Mouse (Mus musculus) c-Kit-negative CD71-positive TER-119-positive erythroid progenitor cells, embryonic 14.5 days (primary cell): ENCODE measurements around the gene Dusp1.
A peak's percentile ranks its signal among the peaks of the same experiment; 100 is the strongest.

Experiments used
- DNase-seq: peaks from one replicate; pipeline ENCODE4 v3.0.0-alpha.2; 2013; ENCODE audit warnings: low read depth, low spot score

Gene Dusp1

DNA sequence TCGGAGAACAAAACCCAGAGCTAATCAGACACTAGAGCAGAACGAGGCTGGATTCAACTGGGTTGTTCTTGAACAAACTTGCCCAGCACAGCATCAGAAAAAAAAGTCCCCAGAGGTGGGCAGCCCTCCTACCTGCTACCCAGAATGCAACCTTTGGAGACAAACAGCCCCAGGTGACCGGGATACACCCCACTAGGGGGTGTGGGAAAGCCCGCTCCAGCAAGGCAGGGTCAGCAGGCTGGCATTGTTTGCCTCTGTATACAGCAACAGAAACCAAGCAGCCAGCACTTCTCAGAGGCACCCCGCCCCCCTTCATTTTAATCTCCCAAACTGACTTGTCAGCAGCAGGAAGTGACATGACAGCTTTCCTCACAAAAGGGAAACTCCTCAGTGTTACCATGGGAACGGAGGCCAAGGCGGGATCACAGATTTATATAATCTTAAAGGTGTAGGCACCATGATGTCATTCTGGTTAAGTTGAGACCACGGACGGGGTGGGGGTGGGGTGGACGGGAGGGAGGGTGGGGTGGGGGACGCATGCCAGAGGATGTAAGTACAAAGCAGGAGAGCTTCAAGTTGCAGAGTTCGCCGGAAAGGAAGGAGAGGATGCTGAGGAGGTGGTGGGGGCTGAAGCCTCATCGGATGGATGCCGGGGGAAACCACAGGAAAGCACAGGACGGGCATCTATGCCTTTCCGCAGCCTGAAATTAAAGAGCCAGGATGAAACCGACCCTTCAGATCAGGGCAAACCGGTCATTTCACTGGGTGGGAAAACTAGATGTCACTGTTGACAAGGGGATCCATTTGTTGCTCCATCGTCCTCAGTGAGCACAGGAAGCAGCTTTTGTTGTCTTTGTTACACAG is 58.9 kb downstream of the Dusp1 start:
- no peak for DNase-seq

DNA sequence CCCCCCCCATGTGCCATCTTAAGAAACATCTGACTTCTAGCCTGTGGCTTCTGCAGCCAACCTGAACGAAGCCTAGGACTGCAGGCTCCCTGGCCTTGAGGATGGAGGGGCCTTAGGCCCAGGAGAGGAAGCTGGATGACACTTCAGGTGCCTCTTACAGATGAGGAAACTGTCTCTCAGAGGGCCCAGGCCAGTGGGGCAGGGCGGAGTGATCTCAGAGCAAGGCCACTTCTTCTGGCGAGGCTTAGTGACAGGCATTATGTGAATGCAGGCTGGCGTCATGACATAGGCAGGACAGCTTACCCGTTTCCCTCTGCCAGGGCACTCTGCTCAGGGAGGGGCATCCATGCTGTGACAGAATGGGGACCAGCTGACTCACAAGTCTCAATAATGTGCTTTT is 60.1 kb downstream of the Dusp1 start:
- no peak for DNase-seq

DNA sequence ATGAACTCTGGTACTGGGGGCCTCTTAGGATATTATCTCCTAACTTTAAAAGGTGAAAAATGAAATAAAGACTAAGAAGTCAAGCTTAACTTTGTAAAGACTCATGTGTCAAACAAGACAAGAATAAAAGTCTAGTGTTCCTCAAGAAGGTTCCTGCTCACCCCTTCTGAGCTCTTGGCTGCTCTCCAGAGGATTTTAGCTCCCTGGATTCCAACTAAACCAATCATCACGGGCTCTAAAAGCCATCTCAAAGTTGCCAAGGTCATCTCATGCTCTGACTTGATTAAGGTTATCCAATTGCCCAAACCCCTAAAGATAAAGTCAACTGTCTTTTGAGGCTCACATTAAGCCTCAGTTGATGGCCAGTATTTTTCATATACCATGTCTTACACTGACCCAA is 63.3 kb downstream of the Dusp1 start:
- no peak for DNase-seq

DNA sequence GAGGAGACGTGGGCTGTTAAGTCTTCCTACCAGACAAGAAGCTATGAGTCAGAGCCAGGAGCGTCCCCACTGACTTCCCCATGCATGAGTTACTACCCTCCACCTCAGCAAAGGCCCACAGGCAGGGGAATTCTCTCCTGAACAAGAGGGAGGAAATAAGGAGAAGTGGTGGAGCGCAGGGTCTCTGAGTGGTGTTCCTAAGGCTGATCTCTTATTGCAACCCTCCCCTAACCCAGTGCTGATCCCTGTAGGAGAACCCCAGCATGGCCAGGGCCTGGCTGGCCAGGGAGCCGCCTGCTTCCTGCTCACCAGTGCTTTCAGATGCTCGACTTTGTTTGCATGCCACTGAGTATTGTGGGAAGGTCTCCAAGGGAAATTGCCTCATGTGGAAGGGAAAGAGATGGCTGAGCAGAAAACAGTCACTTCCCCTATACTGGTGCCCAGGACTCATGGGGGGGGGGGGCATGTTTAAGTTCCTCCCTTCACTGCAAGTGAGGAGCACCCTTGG is 64.5 kb downstream of the Dusp1 start:
- DNase-seq, result no peak

DNA sequence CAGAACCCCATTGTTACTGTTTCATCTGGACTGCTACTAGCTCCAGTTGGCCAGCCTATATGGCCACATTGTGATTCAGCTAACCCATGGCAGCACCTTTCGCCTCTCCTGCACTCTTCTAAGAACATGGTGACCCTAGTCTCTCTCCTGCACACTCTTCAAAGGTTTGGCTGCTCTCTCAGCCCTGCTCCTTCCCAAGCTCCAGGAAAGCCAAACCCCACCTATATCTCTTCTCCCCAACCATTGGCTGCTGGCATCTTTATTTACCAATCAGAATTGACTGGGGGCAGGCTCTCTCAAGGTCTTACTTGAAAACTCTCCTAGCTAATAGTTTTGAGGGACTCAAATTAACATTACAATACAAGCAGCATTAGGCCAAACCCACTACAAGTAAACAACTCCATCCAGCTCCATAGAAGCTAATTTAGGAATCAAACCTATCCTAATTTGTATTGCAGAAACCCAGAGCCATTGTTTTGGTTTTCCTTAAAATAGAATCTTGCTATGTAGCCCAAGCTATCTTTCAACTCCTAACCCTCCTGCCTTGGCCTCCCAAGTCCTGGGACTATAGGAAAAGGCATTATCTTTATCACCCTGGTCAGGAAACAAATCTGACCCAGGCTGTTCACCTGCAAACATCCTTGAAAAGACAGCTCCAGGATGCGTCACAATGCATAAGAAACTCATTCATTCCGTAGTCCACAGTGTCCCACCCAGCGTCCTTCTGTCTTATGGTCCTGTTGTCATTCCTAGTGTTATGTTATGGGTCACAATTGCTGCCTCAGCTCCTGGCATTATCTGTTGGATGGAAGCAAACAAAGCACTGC is 67.1 kb downstream of the Dusp1 start:
- DNase-seq, result no peak

DNA sequence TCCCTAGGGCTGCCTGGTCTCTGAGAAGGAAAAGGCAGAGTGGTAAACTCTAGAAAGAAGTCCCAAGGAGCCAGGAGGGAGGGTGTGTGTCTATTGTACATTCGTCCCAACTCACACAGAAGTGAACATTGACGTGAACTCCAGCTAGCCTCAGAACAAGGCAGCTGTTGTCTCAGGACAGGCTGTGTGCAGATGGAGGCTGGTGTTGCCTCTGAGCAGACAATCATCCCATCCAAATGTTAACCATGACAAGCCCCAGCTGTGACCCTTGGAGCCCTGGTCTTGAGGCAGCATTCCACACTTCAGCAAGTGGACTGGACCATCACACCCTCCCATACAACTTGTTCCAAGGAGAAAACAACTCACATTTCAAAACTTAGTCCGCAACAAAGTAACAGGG is 69.7 kb downstream of the Dusp1 start:
- DNase-seq, result no peak

DNA sequence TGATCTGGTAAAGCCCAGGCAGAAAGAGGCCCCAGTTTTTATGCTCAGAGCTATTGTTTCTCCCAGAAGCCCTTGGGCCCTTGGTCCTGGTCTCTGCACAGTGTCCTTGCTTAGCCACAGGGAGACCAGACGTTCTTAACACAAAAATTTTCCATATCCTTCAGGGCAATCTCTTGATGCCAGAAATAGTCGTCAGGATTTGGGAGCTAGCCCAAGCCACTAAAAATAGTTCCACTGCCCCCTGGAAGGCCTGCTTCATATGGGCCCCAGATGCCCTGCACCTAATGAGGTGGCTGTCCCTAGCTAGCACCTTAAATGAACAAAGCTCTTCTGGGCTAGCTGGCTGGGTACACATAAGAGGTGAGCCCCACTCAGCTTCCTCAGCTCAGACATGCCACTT is 71.0 kb downstream of the Dusp1 start:
- no peak for DNase-seq

DNA sequence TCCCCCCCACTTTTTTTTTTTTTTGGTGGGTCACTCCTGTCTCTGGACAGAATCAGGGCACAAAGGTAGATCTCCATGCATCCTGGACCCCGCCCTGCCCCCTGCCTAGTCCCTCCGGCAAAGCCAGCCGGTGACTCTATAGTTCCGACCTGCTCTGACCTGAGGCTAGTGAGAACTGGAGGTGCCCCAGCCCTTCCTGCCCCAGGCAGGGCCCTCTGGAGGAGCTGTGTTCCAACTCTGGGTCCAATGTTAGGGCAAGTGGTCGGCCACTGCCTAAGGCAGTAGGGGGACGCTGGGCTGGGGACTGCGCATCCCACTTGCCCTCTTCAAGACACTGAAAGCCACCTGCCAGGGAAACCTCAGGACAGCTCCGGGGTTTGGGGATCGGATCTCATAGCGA is 71.9 kb downstream of the Dusp1 start:
- DNase-seq, result no peak

DNA sequence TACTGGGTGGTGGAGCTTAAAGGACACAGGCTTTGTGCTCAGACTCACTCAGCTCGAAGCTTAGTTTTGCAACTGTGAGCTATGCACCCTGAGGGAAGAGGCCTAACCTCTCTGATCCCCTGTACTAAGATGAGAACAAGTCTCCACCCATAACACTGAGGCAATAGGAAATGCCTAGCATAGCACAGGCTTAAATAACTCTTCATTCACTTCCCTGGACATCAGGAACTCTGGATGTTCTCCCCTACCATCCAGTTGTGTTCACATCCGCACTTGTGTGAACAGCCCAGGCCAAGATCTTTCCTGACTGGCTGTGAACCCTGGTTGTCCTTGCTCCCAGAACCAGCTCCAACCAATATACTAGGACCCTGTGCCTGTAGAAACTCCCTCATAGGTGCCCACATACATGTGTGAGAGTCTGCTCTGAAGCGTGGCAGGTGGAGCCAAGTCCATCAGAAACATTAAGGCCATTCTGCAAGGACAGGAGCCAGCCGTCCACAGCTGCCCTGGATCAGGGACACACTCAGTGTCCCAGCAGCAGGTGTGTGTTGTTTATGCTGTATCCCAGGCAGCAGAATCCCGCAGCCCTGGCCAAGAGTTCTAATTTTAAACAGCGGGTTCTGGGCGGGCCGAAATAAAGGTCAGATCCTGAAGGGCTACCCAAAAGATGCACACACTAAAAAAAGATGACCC is 73.1 kb downstream of the Dusp1 start:
- DNase-seq, result no peak

DNA sequence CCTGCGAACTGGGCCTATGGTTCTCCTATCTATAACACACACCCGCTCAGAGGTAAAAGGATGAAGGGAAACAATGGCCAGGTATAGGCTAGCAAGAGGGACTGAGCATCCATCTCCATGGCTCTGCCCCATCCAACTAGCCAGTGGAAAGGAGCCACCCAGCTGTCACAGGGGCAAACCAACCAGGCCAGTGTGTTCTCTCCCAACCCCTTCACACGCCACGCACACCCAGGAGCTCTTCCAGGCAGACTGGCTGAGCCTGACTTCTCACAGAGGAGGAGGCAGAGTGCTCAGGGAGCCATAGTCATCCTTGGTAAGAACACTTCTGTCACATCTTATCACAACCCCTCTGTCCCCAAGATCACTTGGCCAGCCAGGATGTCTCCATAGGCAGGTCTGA is 74.0 kb downstream of the Dusp1 start:
- DNase-seq, result no peak

DNA sequence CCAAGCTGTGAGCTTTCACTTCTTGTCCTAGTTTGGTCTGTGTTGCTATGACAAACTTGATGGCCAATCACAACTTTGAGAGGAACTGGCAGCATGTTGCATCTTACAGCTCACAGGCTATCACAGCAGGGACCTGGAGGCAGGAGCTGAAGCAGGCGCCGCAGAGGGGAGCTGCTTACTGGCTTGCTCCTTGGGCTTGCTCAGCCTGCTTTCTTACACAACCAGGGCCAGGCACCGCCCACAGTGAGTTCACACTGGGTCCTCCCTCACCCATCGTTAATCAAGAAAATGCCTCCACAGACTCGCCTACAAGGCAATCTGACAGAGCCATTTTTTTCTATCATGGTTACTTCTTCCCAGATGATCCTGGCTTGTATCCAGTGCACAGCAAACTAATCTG is 74.7 kb downstream of the Dusp1 start:
- DNase-seq, result no peak

DNA sequence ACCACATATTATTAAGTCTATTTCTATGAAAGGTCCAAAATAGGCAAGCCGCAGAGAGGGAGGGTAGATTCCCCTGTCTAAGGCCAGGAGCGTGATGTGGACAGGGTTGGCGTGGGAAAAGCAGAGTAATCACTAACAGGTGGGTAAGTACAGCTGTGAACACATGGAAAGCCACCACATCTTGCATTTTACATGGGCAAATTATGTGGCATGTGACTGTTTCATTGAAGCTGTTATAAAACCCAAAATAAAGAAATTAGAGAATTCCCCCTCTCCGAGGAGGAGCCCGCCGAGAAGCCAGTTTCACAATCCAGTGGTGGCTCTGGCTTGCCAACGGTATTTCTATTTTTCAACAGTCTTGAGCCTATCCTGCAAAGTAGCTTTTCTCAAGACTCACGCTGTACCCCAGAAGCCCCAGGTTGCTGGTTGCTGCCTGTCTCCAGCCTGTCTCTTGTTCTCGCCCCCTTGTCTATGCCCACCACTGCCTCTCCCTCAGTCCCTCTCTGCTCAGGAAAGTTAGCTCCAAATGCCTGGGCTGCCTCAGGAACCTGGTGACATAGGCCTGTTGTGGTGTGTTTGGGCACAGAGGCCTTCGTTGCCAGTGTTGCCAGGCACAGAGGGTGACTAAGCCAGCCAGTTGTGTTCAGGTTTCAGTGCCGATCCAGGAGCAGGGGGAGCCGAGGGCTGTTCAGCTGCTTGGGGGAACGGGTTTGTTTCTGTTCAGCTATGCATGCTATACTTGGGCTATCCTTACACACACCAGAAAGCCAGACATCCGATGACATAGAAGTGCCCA is 77.1 kb downstream of the Dusp1 start:
- no peak for DNase-seq

DNA sequence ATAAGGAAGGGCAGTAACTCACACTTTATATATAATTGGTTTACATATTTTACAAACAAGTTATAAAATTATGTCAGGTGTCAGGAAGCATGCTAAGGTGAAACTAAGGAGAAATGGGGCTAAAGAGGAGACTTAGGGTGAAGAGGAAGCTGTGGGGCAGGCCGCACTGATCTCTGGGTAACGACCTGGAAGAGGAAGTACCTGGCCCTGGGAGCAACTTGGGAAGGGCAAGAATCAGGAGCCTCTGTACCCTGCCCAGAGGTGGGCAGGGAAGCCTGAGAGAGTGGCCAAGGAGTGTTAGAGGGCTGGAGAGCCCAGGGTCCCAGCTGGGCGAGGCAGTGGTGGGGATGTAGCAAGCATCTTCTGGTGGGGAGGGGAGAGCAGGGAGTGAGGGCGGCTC is 81.0 kb downstream of the Dusp1 start:
- DNase-seq, result no peak

DNA sequence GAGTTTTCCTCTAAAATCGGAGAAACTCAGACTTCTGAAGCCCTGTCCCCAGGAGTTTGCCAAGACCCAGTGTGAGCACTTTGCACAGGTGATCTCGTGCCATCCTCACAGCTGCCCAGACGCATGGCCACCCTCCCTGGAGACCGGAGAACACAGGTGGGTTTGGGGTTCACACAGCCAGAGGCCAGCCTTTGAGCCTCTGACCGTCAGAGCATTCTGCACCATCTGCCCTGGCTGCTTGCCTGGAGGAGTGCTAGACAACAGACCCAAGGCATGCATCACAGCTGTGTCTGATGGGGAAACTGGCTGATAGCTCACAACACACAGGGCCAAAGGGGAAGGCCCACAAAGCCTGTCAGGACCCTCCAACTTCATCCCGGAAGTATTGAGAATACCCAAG is 82.3 kb downstream of the Dusp1 start:
- DNase-seq, result no peak

DNA sequence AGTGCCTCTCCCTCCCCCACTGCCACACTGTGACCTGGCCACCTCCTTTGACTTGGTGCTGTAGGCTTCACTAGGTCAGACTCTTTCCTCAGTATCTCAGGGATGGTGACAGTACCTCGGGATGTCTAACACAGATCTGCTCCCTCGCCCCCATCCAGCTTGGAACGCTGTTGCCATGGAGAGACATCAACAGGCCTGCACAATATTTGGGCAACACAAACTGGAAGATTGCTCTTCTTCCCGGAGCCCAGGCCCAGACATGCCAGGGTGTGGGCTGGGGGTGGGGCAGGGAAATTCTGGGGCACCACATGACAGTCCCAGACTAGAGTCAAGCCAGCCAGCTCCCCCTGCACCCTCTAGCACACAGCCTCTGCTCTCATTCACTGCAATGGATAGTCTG is 83.3 kb downstream of the Dusp1 start:
- no peak for DNase-seq

DNA sequence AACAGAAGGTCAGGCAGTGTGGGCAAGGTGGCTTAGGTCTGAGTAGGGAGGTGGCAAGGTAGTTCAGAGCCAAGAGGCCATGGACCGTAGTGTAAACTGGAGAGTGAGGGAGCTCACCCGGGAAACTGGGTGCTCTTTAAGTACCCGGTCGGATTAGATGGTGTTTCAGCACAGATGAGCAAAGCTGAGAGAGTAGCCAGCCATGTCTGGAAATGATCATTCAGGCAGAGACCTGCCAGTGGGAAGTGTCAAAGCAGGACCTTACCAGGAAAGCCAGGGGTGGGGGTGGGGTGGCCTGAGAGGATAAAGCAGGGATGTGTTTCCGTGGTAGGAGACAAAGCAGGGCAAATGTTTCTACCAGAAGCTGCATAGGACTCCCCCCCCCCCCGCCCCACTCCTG is 85.1 kb downstream of the Dusp1 start:
- DNase-seq, result no peak

DNA sequence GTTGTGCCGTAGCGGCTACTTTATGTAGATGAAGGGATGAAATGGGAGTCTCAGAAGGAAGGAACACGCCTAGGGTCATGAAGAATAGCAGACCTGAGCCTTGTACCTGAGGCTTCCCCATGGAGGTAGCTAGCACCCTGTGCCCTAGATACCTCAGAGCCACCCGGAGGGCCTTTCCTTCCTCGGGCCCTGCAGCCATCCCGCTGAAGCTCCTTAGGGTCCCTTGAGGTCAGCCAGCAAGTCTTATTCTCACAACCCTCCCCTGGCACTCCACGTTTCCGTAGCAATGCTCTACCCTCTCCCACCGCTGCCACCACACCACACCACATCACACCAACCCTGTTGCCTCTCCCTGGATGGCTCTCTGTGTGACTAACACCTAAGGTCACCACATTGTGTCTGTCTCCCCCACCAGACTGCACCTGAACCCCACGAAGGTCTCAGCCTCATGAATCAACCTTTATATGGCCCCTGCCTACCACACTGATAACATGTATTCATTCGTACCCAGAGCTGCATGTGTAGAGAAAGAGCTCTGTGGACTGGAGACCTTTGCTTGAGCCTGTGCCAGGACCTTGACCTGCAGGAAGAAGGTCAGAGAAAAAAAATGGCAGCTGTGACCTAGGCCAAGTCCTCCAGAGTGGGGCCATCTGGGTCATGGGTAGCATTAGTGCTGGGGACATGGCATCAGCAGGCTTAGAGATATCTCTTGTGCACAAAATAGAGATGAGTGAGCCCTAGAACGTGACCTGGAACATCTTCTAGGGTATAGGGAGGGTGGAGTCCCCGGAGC is 93.6 kb downstream of the Dusp1 start:
- no peak for DNase-seq

DNA sequence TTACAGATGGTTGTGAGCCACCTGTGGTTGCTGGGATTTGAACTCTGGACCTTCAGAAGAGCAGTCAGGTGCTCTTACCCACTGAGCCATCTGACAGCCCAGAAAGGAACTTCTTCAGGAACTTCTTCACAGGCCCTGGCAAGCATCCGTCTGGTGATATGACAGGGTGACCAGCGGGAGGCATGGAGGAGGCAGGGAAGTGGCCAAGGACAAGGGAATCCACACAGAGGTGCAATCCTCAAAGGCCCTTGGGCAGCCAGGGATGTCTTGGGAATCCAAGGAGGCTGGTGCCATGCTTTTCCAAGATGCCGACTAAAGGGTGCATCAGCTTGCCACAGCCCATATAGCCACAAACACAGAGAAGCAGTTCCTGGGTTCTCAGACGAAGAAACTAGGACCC is 94.3 kb downstream of the Dusp1 start:
- no peak for DNase-seq

DNA sequence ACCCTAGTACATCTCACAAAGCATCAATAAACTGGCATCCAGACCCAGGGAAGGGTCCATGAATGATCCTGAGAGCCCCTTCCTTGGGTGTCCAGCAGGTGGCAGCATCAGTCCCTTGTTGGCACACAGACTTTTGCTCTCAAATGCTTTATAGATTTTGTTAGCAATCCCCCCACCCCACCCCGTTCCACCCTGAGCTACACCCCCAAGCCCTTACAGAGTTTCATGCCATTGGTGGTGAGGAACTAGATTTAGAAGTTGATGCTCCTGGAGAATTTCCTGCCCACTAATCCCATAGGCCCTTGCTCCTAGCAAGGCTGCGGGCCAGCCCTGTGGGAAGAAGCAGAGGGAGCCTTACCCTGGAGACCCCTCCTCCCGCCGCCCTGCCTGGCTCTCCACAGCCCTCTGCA is 95.2 kb downstream of the Dusp1 start:
- DNase-seq, result peak; percentile 37

DNA sequence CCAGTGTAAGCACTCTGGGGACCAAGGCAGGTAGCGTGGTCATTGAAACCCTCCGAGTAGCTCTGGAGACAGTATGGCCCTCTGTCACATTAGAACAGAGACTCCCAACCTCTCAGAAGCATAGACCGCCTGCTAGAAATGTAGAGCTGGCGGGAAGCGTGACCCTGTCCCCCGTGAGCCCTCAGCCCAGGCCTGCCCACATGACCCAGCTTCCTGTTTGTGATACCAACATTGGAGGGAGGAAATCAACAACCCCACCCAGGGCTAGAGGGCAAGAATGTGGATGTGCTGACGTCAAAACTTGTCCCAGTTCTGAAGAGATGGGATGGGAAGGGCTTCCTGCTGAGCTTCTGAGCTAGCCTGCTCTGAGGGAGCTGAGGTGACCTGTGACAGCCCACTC is 97.0 kb downstream of the Dusp1 start:
- no peak for DNase-seq

DNA sequence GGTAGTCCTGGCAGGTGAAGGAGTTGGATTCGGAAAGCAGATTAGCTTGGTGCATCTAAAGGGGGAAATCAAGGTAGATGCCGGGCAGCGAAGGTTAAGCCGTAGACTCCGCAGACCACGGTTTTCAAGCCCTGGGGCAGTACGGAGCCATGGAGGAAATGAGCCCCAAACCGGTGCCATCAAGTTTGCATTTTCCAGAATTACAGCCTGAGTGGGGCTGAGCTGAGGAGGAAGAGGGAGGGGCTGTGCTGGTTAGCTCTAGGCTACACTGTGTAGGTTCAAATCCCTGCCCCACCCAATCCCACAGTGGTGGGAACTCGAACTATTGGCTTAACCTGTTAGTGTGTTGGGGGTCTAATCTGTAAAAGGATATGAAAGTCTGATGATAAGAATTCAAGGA is 97.4 kb downstream of the Dusp1 start:
- DNase-seq, result no peak
